Comparison of ENCODE assay signal across 8 mouse cellular contexts in the genomic region with DNA sequence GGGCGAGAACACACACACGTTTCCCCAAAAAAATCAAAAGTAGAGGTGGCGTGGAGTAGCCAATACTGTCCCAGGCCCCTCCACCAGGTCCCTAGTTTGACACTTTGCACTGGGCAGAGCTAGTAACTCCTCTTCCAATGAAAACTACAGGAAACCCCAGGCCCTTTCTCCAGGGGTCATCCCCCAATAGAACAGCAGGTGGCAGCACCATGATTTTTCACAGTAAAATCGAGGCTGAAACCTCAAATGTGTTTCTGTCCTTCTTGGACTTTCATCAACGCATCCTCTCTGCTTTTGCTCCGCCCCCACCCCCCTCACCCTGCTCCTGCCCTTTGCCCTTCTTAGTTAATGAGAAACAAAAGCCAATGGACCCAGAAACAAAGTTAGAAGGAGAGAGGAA. TPM values are rescaled to one million over a fixed set of nuclear protein-coding genes. Genes with fewer than 3 reads are reported as not detected.
DNase-seq lines count a peak whose midpoint lies in the region; ATAC-seq lines count a peak whose summit lies in the region.

No protein-coding gene starts in this region.

- no peaks in the 10 kb centered on the region for H3K36me3 ChIP-seq in intestine, embryonic 14.5 days (ENCODE audit: control insufficient read depth, insufficient read depth, low read length)
- no peaks in the 10 kb centered on the region for H3K36me3 ChIP-seq in liver, embryonic 15.5 days (replicated peaks)

- WGBS in intestine, embryonic 14.5 days, result 25% methylated on average over 6 of the region's 6 CpGs
- 25% methylated on average over 6 of the region's 6 CpGs for WGBS in liver, embryonic 15.5 days (ENCODE audit: insufficient replicate concordance)

- no peaks in the 10 kb centered on the region for H3K9me3 ChIP-seq in intestine, embryonic 14.5 days (ENCODE audit: control insufficient read depth, low read length)
- H3K9me3 ChIP-seq in liver, embryonic 15.5 days (replicated peaks), result no peaks in the 10 kb centered on the region

- H3K9ac ChIP-seq in intestine, embryonic 14.5 days (ENCODE audit: low read length), result no peak overlapping the region
- no peak overlapping the region for H3K9ac ChIP-seq in liver, embryonic 15.5 days

- no peak overlapping the region for H3K4me2 ChIP-seq in intestine, embryonic 14.5 days (ENCODE audit: low read length)
- no peak overlapping the region for H3K4me2 ChIP-seq in liver, embryonic 15.5 days

- 0 out of 2 replicates have a peak, but pooled peaks have one; percentile 20 for ATAC-seq in intestine, embryonic 14.5 days (replicated peaks; ENCODE audit: low FRiP score, low TSS enrichment, low read depth)
- ATAC-seq in liver, embryonic 15.5 days (ENCODE audit: insufficient read depth), result peak; percentile 47

- no peaks in the 10 kb centered on the region for H3K4me1 ChIP-seq in intestine, embryonic 14.5 days (replicated peaks; ENCODE audit: control insufficient read depth, insufficient read depth, low read length)
- peaks cover 44% of the 10 kb centered on the region for H3K4me1 ChIP-seq in liver, embryonic 15.5 days (replicated peaks)

- no peaks in the 10 kb centered on the region for H3K27me3 ChIP-seq in intestine, embryonic 14.5 days (replicated peaks; ENCODE audit: control insufficient read depth, insufficient read depth, low read length)
- no peaks in the 10 kb centered on the region for H3K27me3 ChIP-seq in liver, embryonic 15.5 days

- peak; percentile 45 for DNase-seq in cerebellum, adult 9-10 months
- no peak for DNase-seq in cerebellum, adult 9-11 months
- DNase-seq in right cerebral cortex, adult 18-20 months, result peak; percentile 34
- no peak for DNase-seq in right cerebral cortex, postnatal 36 days (ENCODE audit: low spot score in 2 of 2)
- DNase-seq in brain, adult 2 months (ENCODE audit: low read depth, low spot score), result peak; percentile 59
- DNase-seq in intestine, embryonic 14.5 days (ENCODE audit: low spot score), result peak; percentile 86
- peak; percentile 31 for DNase-seq in retina, postnatal 7 days (ENCODE audit: low read depth, low spot score)

- H3K4me3 ChIP-seq in intestine, embryonic 14.5 days (ENCODE audit: low read depth, low read length), result no peak overlapping the region
- no peak overlapping the region for H3K4me3 ChIP-seq in liver, embryonic 15.5 days (replicated peaks)

- no peak overlapping the region for H3K27ac ChIP-seq in intestine, embryonic 14.5 days (ENCODE audit: low read depth)
- peak overlapping the region; percentile 14 for H3K27ac ChIP-seq in liver, embryonic 15.5 days (replicated peaks)

RNA-seq across cellular contexts. Expression of gene C1rl, which starts 11.3 kb away (rescaled TPM):
- 0.92 and 1.1 TPM in 2 replicates for polyA plus RNA-seq in intestine, embryonic 14.5 days (2014; fragmentation: Nextera tagmentation; extraction: Ambion mirVana)
- polyA plus RNA-seq in liver, embryonic 15.5 days (2015; fragmentation: Nextera tagmentation; extraction: Ambion mirVana), result 11.2 and 12.5 TPM in 2 replicates

RNA-seq across cellular contexts. Expression of gene Clstn3, which starts 17.0 kb away (rescaled TPM):
- 4.7 and 5.4 TPM in 2 replicates for polyA plus RNA-seq in intestine, embryonic 14.5 days (2014; fragmentation: Nextera tagmentation; extraction: Ambion mirVana)
- 4.2 and 5.0 TPM in 2 replicates for polyA plus RNA-seq in liver, embryonic 15.5 days (2015; fragmentation: Nextera tagmentation; extraction: Ambion mirVana)

RNA-seq across cellular contexts. Expression of gene C1ra, which starts 30.6 kb away (rescaled TPM):
- polyA plus RNA-seq in intestine, embryonic 14.5 days (2014; fragmentation: Nextera tagmentation; extraction: Ambion mirVana), result 1.7 and 1.8 TPM in 2 replicates
- 18.8 and 22.5 TPM in 2 replicates for polyA plus RNA-seq in liver, embryonic 15.5 days (2015; fragmentation: Nextera tagmentation; extraction: Ambion mirVana)

Comparison
In these comparisons a context has a peak if more than half of its experiments do, and no peak if none do; other contexts are left out.
1. DNase-seq: peak in cerebellum, adult 9-10 months (single experiment), right cerebral cortex, adult 18-20 months (single experiment), brain, adult 2 months (single experiment), intestine, embryonic 14.5 days (single experiment) and retina, postnatal 7 days (single experiment); none in cerebellum, adult 9-11 months (single experiment) and right cerebral cortex, postnatal 36 days (0 of 2).